Mouse (Mus musculus): Measurements from ENCODE around the gene Slc22a21.
"Not testable (repeated sequence)": the region's sequence is repeated elsewhere in the genome, so short reads cannot be mapped to it uniquely, and the experiment has no call there.

Slc22a21 gene

GRCm38 (mm10) chr11:53979788-53980621 is at the start of gene Slc22a21:
TSS of gene Slc22a21 (minus strand) at chr11:53980332.
- DNase-seq = peak; percentile 79 to 84

GRCm38 (mm10) chr11:54028997-54029396 is 48.9 kb upstream of the Slc22a21 start:
- no peak for DNase-seq

GRCm38 (mm10) chr11:54028044-54028951 is 48.2 kb upstream of the Slc22a21 start, which contains the start of gene Slc22a4:
TSS of gene Slc22a4 (minus strand) at chr11:54028090.
- peak; percentile 93 for DNase-seq

- no peak for DNase-seq
These were observed 47.3 kb upstream of the Slc22a21 start for GRCm38 (mm10) chr11:54027131-54028043.

DNA sequence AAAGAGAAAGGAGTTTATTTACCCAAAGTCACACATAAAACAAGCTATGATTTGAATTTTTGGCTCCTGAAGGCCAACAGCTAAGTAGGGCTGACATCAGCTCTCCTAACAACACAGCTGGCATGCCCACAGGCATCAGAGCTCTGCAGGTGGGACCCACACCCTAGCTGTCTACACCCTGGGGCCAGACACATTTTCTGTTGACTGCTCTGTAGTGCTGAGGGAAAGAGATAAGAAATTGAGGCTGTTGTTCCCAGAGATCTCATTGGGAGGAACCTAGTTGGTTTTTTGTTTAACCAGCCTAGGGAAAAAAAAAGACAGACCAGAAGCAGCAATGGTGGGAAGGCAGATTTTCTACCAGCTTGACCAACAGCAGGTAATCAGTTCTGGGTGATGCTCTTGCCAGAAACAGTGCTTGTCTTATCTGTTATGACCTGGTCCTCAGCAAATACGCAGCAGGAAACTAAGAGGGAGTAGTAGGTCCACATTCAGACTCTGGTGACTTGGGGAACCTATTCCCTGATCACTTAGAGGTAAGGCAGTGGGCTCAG is 46.4 kb upstream of the Slc22a21 start:
- DNase-seq = no peak

DNA sequence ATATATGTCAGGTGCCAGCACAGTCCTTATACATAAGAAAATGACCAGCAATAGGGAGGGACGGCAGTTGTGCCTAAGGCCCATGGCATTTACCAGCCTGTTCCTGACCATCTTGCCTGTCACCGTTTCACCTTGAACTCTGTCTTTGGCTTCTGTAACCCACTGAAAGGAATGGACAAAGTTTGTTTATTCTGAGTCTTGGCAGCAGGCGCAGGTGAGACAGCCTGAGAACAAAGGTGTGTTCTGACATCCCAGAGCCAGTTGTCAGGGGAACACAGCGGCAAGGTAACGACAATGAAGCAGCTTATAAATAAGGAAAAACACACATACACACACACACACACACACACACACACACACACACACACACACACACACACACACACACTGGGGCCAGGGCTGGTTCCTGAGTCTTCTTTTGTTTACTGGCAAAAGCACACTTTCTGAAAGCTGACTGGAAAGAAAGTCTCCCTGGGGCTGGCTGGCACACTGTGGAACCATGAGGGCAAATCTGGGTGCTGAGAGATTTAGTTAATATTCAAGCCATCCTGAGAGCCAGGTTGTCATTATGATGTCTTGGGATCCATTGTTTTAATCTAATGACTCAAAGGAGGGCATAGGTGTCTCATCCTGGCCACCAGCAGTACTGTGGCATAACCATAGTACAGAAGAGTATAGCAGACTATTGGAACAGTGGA is 41.4 kb upstream of the Slc22a21 start:
- peak in 1 of 2 experiments; percentile 39 for DNase-seq

- no peak for DNase-seq
These were observed 39.0 kb upstream of the Slc22a21 start for GRCm38 (mm10) chr11:54018893-54019732.

- DNase-seq = no peak
These were observed 37.5 kb upstream of the Slc22a21 start for GRCm38 (mm10) chr11:54017596-54017995.

DNA sequence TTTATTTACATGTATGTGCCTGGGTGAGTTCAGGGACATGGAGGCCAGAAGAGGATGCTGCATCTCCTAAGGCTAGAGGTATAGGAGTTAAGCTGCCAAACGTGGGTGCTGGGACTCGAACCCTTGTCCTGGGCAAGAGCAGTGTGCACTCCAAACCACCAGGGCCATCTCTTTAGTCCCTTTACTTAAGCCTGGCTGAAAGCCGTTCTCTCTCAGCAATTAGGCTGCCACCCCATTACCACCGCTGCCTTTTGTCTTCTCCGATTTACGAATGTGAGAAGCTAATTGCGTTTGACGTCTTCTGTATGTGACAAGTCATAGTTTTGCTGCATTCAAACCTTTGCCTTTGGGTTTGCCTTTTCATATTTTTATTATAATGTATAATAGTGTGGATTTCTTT is 35.9 kb upstream of the Slc22a21 start:
- no peak for DNase-seq

GRCm38 (mm10) chr11:54012961-54013360 is 32.8 kb upstream of the Slc22a21 start:
- peak; percentile 78 to 84 for DNase-seq

GRCm38 (mm10) chr11:54011255-54011654 is 31.1 kb upstream of the Slc22a21 start:
- DNase-seq = no peak

- DNase-seq = no peak
These were observed 28.3 kb upstream of the Slc22a21 start for GRCm38 (mm10) chr11:54008416-54008920.

- no peak for DNase-seq
These were observed 27.6 kb upstream of the Slc22a21 start for GRCm38 (mm10) chr11:54007717-54008116.

DNA sequence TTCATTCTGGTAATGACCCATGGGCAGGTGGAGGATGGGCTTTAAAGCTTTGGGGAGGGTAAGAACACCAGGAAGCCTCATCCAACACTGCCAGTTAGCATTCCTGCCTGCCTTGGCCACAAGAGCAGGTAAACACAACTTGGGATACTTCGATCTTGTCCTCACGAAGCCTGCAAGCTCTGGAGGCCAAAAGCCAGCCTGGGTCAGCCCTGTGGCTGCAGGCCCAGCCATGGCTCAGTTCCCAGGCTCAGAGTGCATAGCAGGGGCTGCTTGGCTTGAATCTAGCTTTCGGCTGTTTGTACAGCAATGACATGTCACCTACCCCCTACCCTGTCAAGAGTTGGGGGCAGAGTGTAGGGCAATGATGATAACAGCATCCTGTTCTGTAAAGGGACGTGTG is 26.8 kb upstream of the Slc22a21 start:
- peak; percentile 90 to 92 for DNase-seq

DNA sequence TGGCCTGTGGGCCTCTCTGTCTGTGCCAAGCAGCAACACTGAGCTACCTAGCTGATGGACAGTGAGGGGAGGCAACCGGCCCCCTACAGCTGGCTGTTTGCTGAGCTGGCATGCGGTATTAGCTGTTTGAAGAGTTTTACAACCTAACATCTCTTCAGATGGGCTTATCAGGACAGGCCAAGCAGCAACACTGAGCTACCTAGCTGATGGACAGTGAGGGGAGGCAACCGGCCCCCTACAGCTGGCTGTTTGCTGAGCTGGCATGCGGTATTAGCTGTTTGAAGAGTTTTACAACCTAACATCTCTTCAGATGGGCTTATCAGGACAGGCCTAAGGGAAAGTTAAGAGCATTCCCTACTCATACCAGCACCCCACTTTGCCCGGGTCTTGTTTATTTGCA is 26.2 kb upstream of the Slc22a21 start:
- DNase-seq = not testable (repeated sequence)

DNA sequence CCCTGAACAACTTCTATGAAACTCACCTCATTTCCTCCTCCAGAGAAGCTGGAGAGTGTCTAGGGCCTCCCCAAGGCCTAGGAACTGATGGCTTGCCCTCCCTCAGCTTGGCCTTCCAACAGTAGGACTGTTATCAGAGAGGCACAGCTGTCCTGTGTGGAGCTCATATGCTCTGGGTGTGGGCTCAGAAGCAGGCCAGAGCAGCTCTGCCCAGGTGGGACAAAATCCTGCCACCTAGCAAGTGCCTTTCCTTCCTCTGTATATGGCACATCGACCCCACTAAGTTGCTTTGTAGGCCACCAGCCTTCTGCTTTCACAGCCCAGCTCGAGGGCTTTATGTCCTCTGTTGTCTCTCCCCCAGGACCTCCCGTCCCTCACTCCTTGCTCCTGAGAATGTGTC is 24.6 kb upstream of the Slc22a21 start:
- DNase-seq = no peak

DNA sequence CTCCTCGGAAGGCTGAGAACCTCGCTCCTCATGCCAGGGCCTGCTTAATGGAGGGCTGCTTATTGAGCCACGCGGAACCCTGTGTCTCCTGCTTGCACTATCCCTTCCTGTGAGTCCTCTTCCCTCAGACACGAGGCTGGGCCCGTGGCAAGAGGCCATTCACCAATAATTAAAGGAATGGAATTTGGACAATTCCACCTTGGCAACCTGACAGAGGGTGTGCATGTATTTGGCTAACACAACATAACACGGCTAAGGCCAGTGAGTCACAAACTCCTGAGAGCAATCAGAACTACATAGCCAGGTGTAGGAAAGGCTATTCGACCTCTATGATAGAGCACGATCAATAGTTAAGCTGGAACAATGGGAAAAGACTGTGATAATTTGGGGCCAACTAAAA is 24.1 kb upstream of the Slc22a21 start:
- peak; percentile 96 to 97 for DNase-seq

DNA sequence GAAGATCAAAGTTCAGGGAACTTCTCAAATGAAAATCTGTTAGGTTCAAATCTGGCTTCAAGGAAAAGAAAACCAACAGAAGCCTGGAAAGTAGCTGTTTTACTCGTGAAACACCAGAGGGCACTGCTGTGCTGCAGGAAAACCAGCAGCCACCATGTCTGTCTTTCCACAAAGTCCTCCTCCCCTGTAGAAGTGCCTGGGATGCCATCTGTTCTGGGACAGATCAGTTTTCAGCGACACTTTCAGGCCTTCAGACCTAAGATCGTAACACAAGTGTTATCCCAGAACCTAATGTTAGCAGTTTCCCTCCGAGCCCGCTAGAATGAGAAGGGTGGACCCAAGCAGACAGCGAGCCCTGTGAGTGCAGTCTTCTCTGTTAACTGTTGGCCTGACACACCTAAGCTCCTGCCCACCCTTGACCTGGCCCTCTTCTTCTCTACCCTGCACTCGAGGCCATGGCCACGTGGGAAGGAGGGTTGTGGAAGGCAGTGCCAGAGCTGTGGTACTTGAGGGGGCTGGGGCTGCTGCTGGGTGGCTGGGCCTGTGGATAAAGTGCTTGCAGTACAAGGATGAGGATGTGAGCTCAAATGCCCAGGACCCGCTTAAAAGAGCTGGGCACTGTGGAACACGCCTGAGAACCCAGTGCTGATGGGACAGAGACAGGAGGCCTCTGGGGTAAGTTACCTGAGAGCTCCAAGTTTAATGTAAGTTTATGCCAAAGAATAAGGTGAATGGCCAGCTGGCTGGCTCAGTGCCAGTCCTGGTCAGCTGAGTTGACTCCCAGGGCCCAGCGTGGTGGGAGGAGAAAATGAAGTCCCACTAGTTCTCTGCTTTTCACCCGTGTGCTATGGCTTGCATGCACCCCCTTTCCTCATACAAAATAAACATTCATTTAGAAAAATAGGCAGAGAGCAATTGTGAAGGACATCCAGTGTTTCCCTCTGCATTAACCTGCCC is 22.9 kb upstream of the Slc22a21 start:
- DNase-seq = peak; percentile 68 to 73

DNA sequence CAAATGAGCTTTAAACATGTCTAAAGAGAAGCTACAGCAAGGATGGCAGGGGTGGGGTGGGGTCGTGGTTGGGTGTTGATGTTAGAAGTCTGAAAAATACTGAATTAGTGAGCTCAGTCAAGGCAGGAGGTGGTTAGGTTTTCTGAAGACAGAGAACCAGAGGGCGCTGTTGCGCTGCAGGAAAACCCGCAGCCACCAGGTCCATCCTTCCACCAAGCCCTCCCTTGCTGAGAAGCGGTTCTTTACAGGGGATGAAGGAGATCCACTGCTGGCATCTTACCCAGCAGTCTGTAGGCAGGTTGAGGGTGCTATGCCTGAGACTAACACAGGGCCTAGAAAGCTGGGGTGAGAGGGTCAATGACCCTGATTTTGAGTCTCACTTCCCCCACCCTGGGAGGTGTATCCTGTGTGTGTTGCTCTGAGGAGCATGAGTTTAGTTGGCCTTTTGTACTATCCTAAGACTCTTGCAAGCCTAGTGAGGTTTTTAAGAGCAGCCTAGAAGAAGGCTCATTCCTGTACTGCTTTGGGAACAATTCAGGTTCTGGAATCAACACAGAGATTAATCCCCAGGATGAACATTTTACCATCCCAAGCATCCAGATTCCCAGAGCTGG is 22.1 kb upstream of the Slc22a21 start:
- DNase-seq = peak in 1 of 2 experiments; percentile 72

Data from kidney, adult 8-10 months (tissue).